Mouse (Mus musculus) kidney, postnatal 0 days (tissue): ENCODE measurements around the gene Shank1. TPM values are rescaled to one million over a fixed set of nuclear protein-coding genes. Genes with fewer than 3 reads are reported as not detected.
"Not testable (repeated sequence)": the region's sequence is repeated elsewhere in the genome, so short reads cannot be mapped to it uniquely, and the experiment has no call there.

ENCODE experiments used
- ATAC-seq: fragments of 200-750 bp; cut with Nextera tagmentation; replicated peaks from 2 replicates; pipeline ENCODE4 v1.8.0; 2017; ENCODE audit warnings: low read depth, moderate number of reproducible peaks, moderate TSS enrichment, moderate library complexity; ENCODE audit not compliant: low FRiP score
- DNase-seq: peaks from one replicate; pipeline ENCODE4 v3.0.0-alpha.2; 2016; ENCODE audit warnings: low spot score
- H3K27ac ChIP-seq: fragments of 300-500 bp; sonication (generic); 2 replicates; pipeline ENCODE4 v1.5.1; 2014; ENCODE audit warnings: mild to moderate bottlenecking
- H3K27me3 ChIP-seq: fragments of 300-500 bp; sonication (generic); 2 replicates; pipeline ENCODE4 v1.6.1; 2014; ENCODE audit warnings: low read length, mixed read lengths; ENCODE audit not compliant: insufficient read depth
- H3K36me3 ChIP-seq: fragments of 300-500 bp; sonication (generic); 2 replicates; pipeline ENCODE4 v1.6.1; 2014; ENCODE audit warnings: low read length, mixed read lengths; ENCODE audit not compliant: insufficient read depth
- H3K4me1 ChIP-seq: fragments of 300-500 bp; sonication (generic); replicated peaks from 2 replicates; pipeline ENCODE4 v1.6.1; 2014; ENCODE audit warnings: antibody characterized with exemption, low read length, mixed read lengths; ENCODE audit not compliant: insufficient read depth
- H3K4me2 ChIP-seq: fragments of 300-500 bp; sonication (generic); 2 replicates; pipeline ENCODE4 v1.6.1; 2014; ENCODE audit warnings: mild to moderate bottlenecking, low read length, moderate library complexity, mixed read lengths
- H3K4me3 ChIP-seq: fragments of 300-500 bp; sonication (generic); replicated peaks from 2 replicates; pipeline ENCODE4 v1.5.1; 2014; ENCODE audit warnings: low read depth, low read length
- H3K9ac ChIP-seq: fragments of 300-500 bp; sonication (generic); 2 replicates; pipeline ENCODE4 v1.6.1; 2014; ENCODE audit warnings: low read depth, low read length
- H3K9me3 ChIP-seq: fragments of 300-500 bp; sonication (generic); replicated peaks from 2 replicates; pipeline ENCODE4 v1.6.1; 2016; ENCODE audit warnings: low read length, inconsistent platforms, mixed read lengths
- CTCF ChIP-seq: IDR thresholded peaks from 2 replicates; pipeline ENCODE4 v1.5.1; 2016; ENCODE audit warnings: antibody characterized with exemption, low read depth, mild to moderate bottlenecking, moderate library complexity
- WGBS: fragments of 180-500 bp; shearing (Covaris S2); extraction: QIAGEN DNeasy Blood & Tissue Kit; methylation state at CpG from one replicate; pipeline ENCODE4 v1.1.7; 2014; 5-methylcytosine and 5-hydroxymethylcytosine counted together
- polyA plus RNA-seq: library from polyadenylated mRNA; unstranded; fragments of >200 nt; fragmentation: Nextera tagmentation; extraction: Ambion mirVana; gene quantifications from 2 replicates; pipeline ENCODE4 v1.2.1, GENCODE M21; 2015

The Shank1 gene
- polyA plus RNA-seq, 1 experiment from 2014 or later, result 0.68 TPM

DNA sequence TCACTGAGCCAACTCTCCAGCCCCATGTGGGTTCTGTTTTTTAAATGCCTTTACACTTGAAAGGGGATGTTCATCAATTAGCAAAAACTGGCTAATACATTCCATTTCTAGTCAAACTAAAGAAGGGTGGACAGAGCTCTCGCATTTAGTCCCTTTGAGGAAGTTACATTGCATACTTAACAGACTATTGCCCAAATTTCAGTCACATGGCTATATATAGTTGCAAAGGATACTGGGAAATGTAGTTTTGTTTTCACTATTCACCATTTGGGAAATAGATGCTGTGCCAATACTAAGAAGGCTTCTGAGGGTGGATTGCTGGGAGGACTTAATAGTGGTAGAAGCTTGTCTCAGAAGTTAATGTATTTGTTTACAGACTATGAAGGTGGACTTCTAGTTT is 29.1 kb upstream of the Shank1 start:
- ATAC-seq, result no peak
- WGBS, result 54% methylated on average over 1 of the region's 1 CpGs

DNA sequence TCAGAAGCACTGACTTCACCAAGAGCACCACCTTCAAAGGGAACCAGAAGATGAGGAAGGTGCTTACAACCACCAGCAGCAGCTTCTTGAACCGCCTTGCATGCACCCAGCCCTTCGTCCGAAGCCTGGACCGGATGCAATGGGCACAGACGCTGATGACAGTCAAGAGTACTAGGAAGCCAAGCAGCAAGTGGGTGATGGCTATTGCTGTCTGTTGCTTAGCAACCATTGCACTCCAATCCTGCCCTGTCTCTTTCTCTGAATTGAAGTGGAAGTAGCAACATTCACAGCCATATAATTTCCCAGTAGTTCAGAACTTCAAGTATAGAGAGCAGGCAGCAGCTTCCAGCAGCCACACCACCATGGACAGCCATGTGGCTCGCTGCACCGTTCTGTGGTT is 28.5 kb upstream of the Shank1 start:
- Histone ChIP-seq H3K4me1 (no peaks in the 10 kb centered on the region), H3K9me3 (no peaks in the 10 kb centered on the region), H3K36me3 (no peaks in the 10 kb centered on the region), H3K27me3 (no peaks in the 10 kb centered on the region), H3K9ac (no peak overlapping the region), H3K27ac (no peak overlapping the region), H3K4me3 (no peak overlapping the region), H3K4me2 (no peak overlapping the region)
- no peak for TF ChIP-seq CTCF
- 75% methylated on average over 7 of the region's 7 CpGs for WGBS
- ATAC-seq, result no peak
- no peak for DNase-seq

More for the DNA sequence above, 29.1 kb upstream of the Shank1 start:
- H3K4me3 ChIP-seq, result no peak overlapping the region
- DNase-seq, result no peak
- H3K4me2 ChIP-seq, result no peak overlapping the region
- no peak overlapping the region for H3K9ac ChIP-seq
- TF ChIP-seq CTCF, result no peak
- H3K27ac ChIP-seq, result no peak overlapping the region
- H3K36me3 ChIP-seq, result no peaks in the 10 kb centered on the region
- no peaks in the 10 kb centered on the region for H3K4me1 ChIP-seq
- H3K27me3 ChIP-seq, result no peaks in the 10 kb centered on the region
- H3K9me3 ChIP-seq, result no peaks in the 10 kb centered on the region

DNA sequence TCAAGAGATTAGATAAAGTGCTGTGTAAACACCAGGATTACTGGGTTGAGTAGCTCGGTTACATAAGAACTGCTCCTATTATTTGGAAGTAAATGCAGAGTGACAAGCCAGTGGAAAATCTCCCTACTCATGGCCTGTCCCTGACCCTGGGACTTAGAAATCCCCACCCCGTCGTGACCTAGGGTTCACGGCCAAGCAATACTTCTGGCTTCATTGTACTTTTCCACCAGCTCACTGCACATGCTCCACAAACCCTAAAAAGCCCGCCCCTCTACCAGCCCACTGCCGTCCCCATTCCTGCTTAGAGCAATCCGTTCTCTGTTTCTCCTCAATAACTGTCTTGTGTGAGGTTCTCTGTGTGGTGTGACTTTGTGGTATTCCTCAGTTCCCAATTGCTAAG is 22.3 kb upstream of the Shank1 start:
- DNase-seq (no peak), ATAC-seq (no peak)
- Histone ChIP-seq H3K4me2 (no peak overlapping the region), H3K9ac (no peak overlapping the region), H3K4me3 (no peak overlapping the region), H3K27ac (no peak overlapping the region), H3K36me3 (no peaks in the 10 kb centered on the region), H3K4me1 (no peaks in the 10 kb centered on the region), H3K27me3 (no peaks in the 10 kb centered on the region), H3K9me3 (no peaks in the 10 kb centered on the region)
- WGBS, result 74% methylated on average over 7 of the region's 7 CpGs
- no peak for TF ChIP-seq CTCF

- H3K4me2 ChIP-seq, result no peak overlapping the region
- no peak overlapping the region for H3K27ac ChIP-seq
- H3K27me3 ChIP-seq, result no peaks in the 10 kb centered on the region
- TF ChIP-seq CTCF, result no peak
- no peaks in the 10 kb centered on the region for H3K4me1 ChIP-seq
- no peak for ATAC-seq
- H3K4me3 ChIP-seq, result no peak overlapping the region
- H3K9ac ChIP-seq, result no peak overlapping the region
- DNase-seq, result no peak
- H3K36me3 ChIP-seq, result no peaks in the 10 kb centered on the region
- H3K9me3 ChIP-seq, result no peaks in the 10 kb centered on the region
- 77% methylated on average over 4 of the region's 4 CpGs for WGBS
Measured at GRCm38 (mm10) chr7:44290986-44291385, 19.1 kb upstream of the Shank1 start.

DNA sequence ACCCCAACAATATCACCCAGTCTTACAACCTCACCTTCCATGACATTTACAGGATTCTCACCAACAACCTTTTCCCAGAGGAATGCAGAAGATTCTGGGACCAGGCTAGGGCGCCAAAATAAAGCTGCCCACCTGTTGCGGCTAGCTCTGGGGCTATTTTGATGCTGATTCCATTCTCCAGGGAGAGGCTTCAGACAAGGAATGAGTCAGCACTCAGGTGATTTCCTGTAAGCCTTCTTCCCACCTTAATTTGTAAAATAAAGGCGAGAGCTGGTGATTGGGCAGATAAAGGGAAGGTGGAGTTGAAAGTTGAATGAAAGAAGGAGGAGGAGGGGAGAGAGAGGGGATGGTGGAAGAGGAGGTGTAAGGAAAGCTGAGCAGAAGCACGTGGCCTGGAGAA is 18.6 kb upstream of the Shank1 start:
- Histone ChIP-seq H3K27ac (no peak overlapping the region), H3K9me3 (no peaks in the 10 kb centered on the region), H3K4me1 (no peaks in the 10 kb centered on the region), H3K4me2 (no peak overlapping the region), H3K36me3 (no peaks in the 10 kb centered on the region), H3K9ac (no peak overlapping the region), H3K27me3 (no peaks in the 10 kb centered on the region), H3K4me3 (no peak overlapping the region)
- 51% methylated on average over 4 of the region's 4 CpGs for WGBS
- DNase-seq, result no peak
- TF ChIP-seq CTCF, result no peak
- no peak for ATAC-seq

- not testable (repeated sequence) for H3K9me3 ChIP-seq, H3K4me1 ChIP-seq, H3K27me3 ChIP-seq, H3K9ac ChIP-seq, H3K27ac ChIP-seq, ATAC-seq, H3K36me3 ChIP-seq, H3K4me2 ChIP-seq, H3K4me3 ChIP-seq, DNase-seq
- 88% methylated on average over 2 of the region's 2 CpGs for WGBS
Measured at GRCm38 (mm10) chr7:44297501-44297900, 12.6 kb upstream of the Shank1 start.
